Mouse (Mus musculus): Measurements from ENCODE around the gene Sema4d.
A peak's percentile ranks its signal among the peaks of the same experiment; 100 is the strongest.

Gene Sema4d

GRCm38 (mm10) chr13:51813621-51814615 is 20.4 kb upstream of the Sema4d start:
- no peak for DNase-seq

DNA sequence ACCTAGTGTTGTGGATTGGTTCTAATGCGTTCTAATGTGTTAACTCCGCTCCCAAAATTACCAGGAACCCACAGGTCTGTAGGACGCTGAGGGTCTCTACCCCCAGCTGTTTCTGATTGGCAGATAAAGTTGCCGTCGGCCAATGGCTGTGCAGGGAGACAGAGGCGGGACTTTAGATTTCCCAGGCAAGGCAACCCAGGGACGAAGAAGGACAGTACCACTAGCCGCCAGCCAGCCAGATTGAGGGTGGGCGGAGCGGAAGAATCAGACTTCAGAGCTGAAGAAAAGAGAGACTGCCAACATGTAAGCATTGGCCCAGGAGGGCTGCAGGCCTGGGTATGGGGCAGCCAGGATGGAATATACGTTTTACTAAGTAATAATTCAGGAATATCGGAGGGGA is 14.6 kb upstream of the Sema4d start:
- DNase-seq = no peak

- peak; percentile 81 for DNase-seq
Observed at GRCm38 (mm10) chr13:51806220-51806619, 12.7 kb upstream of the Sema4d start.

DNA sequence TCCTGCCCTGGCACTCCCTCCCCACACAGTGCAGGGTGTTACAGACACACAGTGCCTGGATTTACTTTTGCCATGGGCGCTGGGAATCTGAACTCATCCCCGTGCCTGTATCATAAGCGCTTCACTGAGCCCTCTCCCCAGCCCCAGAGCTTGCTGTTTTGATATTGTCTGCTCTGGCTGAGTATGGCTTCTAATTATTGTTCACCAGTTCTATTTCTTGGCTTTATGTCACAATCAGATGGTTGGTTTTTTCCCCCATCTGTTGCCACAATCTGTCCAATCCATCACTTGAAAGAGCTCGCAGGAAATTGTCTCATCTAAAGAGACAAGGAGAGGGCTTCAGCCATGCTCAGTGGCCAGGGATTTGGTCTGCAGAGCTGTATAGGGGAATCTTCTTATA is 12.1 kb upstream of the Sema4d start:
- peak; percentile 97 for DNase-seq

DNA sequence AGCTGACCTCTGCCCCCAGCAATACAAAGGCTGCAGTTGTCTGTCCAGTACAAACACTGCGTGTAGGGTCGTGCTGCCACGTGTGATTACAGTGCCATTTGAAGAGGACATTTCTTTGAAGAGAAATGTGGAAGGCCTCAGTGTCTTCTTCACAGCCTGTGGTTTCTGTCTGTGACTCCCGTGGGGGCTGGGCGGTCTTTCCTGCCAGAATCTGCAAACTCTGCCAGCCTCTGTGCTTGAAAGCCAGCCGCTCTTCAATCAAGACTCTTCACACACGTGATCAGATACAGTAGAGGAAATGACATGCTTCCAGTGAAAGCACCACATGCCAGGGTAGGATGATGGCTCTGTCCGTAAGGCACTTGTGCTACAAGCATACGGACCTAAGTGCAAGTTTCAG is 7.4 kb upstream of the Sema4d start:
- no peak for DNase-seq

GRCm38 (mm10) chr13:51799735-51800522 is 6.4 kb upstream of the Sema4d start:
- DNase-seq = no peak

DNA sequence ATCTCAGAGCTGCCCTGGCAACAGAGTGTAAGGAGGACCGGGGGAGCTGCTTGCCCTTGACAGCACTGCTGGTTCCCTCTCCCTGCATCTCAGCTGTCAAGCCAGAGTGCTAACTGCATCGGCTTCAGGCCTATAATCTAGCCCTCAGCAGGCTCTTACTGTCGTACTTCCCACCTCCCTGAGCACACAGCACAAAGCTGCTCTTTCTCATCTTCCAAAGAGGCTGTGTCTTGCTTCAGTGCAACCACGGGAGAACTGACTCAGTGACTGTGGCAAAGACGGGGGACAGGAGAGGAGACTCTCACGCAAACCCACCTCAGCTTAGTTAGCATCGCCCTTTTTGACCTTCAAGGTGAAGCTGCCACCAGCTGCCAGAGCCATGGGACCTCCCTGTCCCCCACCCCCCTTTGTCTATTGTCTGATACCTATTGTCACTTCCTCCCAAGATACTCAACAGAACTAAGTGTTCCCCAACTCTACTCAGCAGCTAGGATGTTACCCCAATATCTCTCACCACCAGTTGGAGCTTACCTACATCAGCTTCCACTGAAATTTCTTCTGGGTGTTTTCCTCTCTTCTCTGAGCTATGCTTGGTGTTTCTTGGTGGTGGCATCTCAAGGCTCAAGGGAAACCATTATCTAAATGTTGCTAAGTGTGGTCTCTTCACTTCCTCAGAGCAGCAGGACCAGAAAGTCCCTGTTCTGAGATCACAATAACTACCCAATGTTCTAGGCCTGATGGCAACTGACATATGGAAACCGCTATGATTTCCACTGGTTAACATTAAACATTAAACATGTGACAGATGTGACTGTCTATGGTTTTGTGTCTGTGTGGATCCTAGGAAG is 4.6 kb upstream of the Sema4d start:
- no peak for DNase-seq

DNA sequence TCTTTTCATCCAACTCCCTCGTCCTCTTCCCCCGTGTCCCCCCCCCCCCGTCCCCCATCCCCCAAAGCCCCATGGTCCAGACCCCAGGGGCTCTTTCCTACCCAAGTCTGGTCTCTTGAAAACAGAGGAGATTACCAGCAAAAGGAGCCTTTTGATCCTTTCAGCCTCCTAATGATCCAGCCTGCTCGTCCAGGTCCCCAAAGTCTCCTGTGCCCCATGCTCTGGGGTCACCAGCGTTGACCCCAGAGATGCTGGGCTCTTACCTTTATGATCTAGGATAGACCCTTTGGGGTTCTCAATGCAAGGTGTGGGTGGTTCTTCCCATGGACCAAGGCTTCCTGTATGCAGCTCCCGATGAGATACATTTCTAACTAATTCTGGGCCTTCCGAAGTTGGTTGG is 401 bp upstream of the Sema4d start:
- no peak for DNase-seq

DNA sequence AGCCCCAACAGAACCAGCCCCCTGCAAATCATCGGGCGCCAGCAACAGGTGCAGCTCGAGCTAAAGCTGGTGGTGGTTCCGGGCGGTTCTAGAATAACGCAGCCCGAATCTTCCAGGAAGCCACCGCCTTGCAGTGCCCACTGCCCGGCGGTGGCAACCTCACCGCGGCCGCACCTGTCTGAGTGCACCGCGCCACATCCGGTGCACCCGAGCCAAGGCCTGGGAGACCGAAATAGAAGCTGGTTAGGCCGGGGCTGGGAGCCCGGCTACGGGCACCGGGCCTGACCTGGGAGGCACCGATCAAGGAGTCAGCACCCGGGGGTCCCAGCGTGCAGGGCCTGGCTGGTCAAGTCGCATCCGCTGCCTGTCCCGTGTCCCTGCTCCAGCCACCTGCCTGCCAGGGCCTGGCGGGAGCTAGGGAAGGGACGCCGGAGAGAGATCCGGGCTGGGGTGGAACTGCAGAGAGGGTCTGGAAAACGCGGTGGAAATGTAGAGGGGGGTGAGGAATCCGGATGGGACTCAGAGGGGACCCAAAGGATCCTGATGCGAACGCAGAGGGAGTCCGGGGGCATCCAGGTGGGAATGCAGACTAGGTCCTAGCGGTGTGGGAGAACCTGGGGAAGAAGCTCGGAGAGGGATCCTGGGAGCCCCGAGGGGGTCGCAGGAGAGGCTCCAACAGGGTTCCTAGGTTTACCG is 670 bp downstream of the Sema4d start:
- peak; percentile 74 for DNase-seq

DNA sequence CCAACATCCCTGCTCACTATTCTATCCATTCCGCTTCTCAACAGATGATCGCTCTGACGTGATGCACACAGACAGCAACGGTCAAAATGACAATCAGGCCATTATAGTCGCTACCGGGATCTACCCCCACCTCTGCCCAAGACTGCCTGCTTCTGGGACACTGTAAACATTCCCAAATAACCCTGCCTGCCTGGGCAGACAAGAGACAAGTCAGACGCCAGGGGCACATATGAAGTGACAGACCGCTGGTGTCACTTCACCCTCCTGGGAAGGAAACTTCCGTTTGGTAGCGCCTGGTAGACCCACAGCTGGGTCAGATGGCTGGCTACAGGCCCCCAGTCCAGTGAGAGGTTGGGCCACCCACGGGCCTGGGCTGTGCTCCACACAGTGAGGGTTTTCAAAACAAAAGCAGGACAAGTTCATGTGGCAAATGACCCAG is 1.4 kb downstream of the Sema4d start:
- DNase-seq = peak; percentile 65

GRCm38 (mm10) chr13:51791604-51792003 is 1.9 kb downstream of the Sema4d start:
- no peak for DNase-seq

DNA sequence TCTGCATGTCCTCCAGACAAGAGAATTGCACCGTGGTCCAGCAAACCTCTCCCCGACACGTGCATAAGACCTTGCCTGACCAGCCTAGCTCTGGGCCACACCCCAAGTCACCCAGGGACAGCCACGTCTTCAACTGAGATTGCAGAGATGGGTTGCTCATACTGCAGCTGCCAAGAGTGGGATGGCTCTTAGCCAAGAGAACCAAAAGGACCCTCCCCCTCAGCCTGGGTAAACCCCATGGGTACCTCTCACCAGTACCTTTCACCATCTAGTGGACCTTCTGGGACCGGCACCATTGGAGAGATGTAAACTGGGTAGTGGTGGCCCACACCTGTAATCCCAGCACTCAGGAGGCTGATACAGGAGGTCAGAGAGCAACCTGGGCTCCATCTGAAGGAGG is 2.8 kb downstream of the Sema4d start:
- DNase-seq = no peak

DNA sequence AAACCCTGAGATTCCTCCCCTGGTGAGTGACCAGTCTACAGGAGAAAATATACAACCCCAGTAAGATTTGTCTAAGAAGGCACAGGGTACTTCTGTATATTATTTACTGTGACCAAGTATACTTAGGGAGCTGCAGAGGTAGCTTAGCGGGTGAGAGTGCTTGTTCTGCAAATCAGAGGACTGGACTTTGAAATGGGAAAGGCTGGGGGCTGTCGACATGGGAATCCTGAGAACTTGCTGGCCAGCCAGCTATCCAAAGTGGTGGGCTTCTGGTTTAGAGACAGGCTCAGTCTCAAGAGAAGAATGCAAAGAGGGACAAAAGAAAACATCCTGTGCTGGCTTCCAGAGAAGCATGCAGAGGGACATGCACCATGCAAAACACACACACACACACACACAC is 5.7 kb downstream of the Sema4d start:
- DNase-seq = no peak

DNA sequence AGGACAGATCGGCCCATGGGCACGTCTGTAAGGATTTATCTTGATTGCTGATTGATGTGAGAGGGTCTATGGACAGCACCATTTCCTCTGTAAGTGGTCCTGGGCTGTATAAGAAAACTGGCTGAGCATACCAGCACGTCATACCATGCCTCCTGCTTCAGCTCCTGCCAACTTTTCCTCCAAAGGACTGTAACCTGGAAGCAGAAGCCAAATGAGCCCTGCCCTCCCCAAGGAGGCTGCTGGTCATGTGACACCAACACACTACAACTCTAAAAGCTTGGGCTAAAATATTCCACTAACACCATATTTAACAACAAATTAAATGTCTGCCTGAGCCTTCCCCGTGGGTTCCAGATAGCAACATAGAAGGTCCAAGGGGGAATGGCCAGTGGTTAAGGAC is 6.9 kb downstream of the Sema4d start:
- DNase-seq = no peak

DNA sequence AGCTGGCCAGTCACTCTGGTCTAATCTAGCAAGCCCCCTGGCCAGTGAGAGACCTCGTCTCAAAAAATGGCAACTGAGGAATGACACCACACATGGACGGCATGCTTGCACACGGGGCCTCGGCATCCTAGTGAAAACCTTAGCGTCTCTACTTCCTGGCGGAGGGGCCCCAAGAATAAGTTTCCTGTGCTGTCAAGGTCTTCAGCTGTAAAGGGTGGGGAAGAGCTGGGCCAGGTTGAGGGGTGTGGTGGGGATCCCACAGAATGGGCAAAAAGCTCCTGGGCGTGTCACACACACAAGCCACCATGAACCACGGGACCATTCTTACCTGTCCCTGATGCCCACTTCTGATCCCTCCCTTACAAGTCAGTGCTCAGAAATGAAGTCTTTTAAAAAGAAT is 9.1 kb downstream of the Sema4d start:
- DNase-seq = no peak

GRCm38 (mm10) chr13:51783857-51784256 is 9.7 kb downstream of the Sema4d start:
- DNase-seq = no peak

- DNase-seq = no peak
Observed at GRCm38 (mm10) chr13:51780509-51781155, 12.9 kb downstream of the Sema4d start.

DNA sequence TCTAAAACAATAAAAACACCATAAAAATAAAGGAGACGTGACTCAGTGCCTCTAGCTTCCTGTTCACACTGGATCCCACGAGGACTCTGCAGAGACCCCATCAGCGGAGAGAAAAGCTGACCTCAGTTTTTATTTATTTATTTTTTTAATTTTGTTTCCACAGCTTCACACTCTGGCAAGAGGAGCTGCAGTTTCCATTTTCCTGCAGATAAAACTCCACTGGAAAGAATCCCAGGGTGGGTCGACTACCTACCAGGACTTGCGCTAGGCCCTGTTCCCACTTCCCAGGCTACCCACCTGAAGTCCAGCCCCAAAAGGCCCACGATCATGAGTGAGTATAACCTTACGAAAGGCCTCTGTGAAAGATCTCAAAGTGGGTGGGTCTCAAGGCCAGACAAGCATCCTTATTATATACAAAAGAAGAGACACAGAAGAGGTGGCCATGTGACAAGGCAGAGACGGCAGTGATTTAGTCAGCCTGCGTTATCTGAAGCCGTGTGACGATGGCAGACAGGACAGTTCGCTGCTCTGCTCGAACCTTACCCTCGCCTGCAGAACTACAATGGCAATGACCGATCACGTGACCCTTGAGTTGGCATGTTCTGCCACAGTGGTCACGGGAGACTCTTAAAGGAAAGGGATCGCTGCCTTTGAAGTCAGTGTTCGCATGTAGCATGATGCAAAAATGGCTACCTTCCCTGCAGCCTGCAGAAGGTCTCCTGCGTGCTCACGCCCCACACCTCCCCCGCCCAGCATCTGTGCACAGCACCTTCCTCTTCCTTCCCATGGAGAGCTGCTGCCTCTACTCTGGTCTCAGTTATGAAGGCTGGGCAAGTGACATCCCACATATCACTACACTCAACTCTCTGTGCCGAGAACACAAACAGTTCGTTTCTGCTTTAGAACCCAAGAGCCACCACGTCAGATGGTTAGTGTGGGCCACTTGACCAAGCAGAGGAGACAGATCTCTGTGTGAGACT is 14.3 kb downstream of the Sema4d start:
- no peak for DNase-seq

DNA sequence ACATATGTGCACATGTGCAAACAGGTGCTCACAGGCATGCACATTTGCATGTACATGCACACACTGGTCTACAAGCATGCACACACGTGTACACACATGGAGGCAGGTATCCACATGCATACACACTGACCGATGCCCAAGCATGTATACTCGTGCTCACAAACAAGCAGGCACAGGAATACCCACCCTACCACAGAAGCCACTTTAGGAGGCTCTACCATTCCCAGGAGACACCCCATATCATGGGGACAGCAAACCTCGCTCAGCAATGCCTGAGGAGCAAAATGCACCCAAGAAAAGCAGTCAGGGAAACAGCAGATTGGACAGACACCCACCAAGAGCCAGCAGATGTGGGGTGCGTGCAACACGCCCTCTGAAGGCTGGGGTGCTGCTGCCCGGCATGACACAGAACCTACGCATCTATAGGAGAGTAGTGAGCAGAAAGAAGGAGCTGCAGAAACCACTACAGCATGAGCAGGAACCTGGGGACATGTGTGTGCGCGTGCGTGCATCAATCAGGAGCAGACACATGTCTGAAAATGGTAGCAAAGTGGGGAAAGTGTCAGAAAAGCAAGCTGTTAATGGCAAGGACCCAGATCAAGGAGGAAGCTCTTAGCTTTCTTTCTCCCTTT is 15.1 kb downstream of the Sema4d start:
- no peak for DNase-seq

GRCm38 (mm10) chr13:51777738-51778274 is 15.7 kb downstream of the Sema4d start:
- peak; percentile 65 for DNase-seq

All from cerebellum, adult 9-10 months (tissue).